Mouse (Mus musculus) embryo, embryonic 9.5 days (tissue): Measurements from ENCODE around the gene Rab39b.

Experiments
- DNase-seq: peaks from one replicate; pipeline ENCODE4 v3.0.0-alpha.2; 2017; ENCODE audit errors: extremely low spot score

Rab39b gene

DNA sequence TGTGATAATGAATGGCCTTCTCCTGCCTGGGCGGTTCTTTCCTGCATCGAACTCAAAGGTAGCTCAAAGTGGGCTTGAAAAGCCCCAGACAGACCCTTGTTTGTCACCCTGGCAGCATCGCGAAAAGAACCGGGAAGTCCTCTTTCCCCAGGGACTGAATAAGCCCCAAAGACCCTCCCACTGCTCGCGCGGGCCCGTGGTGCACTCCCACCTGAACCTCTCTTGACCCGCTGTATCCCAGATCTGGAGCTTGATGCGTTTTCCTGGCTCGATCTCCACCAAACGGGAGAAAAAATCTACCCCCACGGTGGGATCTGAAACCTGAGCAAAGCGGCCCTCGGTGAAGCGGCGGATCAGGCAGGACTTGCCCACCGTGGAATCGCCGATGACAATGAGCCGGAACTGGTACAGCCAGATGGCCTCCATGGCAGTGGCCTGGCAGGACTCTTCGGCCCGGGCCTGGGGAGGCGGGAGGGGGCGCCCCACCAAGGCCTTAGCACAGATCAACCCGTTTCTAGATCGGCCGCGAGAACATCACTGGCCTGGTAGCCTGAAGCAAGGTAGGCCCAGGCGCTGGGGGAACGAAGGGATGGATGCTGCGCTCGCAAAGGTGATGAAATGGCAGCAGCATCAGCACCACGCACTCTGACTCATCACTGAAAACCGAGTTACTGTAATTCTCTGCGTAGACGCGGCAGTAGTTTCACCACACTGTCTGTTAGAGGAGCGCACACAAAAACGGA is at the start of gene Rab39b:
Gene Rab39b (minus strand): TSS at position 650 of the 743 bp plus-strand sequence.
- DNase-seq, result peak; percentile 62

DNA sequence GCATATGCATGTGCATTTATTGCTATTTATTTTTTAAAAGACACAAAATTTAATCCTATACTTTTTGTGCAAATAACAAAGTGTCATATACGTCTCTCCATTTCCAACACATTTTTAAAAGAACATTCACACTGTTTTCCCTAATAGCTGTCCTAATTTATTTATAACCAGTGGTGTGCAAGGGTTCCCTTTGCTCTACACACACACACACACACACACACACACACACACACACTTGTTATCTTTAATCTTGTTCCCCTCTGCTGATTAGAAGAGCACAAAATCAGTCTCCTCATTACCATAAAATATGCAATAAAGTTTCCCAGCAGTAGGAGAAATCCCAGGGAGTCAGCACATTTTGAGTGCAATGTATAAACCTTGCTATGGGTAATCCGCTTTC is 508 bp upstream of the Rab39b start:
- no peak for DNase-seq
